Comparison of ENCODE assay signal across 26 mouse cellular contexts in the genomic region with DNA sequence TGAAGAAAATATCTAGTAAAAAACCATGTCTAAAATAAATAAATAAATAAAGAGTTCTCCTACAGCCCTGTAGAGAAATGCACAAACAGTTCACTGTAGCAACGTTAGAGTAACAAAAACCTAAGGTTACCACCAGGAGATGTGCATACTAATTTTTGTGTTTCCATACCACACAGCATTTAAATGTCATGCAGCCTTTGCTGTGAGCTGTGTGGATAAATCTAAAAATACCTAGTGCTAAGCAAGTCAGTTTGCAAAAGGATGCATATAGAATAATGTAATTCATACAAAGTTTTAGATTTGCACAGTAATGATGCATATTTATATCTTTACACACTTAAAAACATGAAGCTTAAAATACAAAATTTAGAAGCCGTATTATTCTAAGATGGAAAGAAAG.
"Had no signal": no experiment of that assay in that cellular context is flagged by ENCODE, and none has a peak within 500 bp of the region (broad histone marks: within the 10 kb centered on the region; RNA-seq: fewer than 3 reads in every experiment).

No protein-coding gene starts in this region.

- H3K9ac ChIP-seq: heart, embryonic 13.5 days; heart, embryonic 15.5 days; hindbrain, embryonic 13.5 days; hindbrain, embryonic 15.5 days; kidney, embryonic 15.5 days; limb, embryonic 13.5 days; limb, embryonic 15.5 days; liver, embryonic 12.5 days; liver, embryonic 14.5 days had no signal

- H3K36me3 ChIP-seq: heart, embryonic 13.5 days; heart, embryonic 15.5 days; hindbrain, embryonic 13.5 days; hindbrain, embryonic 15.5 days; kidney, embryonic 15.5 days; limb, embryonic 13.5 days; limb, embryonic 15.5 days; liver, embryonic 12.5 days had no signal

- H3K4me3 ChIP-seq: heart, adult 2 months; heart, embryonic 13.5 days; heart, embryonic 15.5 days; hindbrain, embryonic 13.5 days; hindbrain, embryonic 15.5 days; kidney, embryonic 15.5 days; limb, embryonic 13.5 days; limb, embryonic 15.5 days; liver, embryonic 12.5 days had no signal

- H3K4me1 ChIP-seq: heart, embryonic 13.5 days; heart, embryonic 15.5 days; hindbrain, embryonic 13.5 days; hindbrain, embryonic 15.5 days; kidney, embryonic 15.5 days; limb, embryonic 13.5 days; limb, embryonic 15.5 days; liver, embryonic 12.5 days had no signal

- H3K27me3 ChIP-seq: heart, embryonic 13.5 days; heart, embryonic 15.5 days; hindbrain, embryonic 13.5 days; hindbrain, embryonic 15.5 days; kidney, embryonic 15.5 days; limb, embryonic 13.5 days; limb, embryonic 15.5 days; liver, embryonic 12.5 days had no signal

- H3K9me3 ChIP-seq: heart, embryonic 13.5 days; heart, embryonic 15.5 days; hindbrain, embryonic 13.5 days; hindbrain, embryonic 15.5 days; kidney, embryonic 15.5 days; limb, embryonic 13.5 days; limb, embryonic 15.5 days; liver, embryonic 12.5 days had no signal

- ATAC-seq: hindbrain, postnatal 0 days; intestine, embryonic 16.5 days; liver, embryonic 12.5 days had no signal

- H3K27ac ChIP-seq: heart, adult 2 months; heart, embryonic 13.5 days; heart, embryonic 15.5 days; hindbrain, embryonic 13.5 days; hindbrain, embryonic 15.5 days; hindbrain, postnatal 0 days; kidney, embryonic 15.5 days; kidney, postnatal 0 days; limb, embryonic 13.5 days; limb, embryonic 15.5 days; liver, embryonic 12.5 days; liver, embryonic 14.5 days had no signal

- H3K4me2 ChIP-seq: heart, embryonic 11.5 days; heart, embryonic 13.5 days; heart, embryonic 15.5 days; hindbrain, embryonic 13.5 days; hindbrain, embryonic 15.5 days; kidney, embryonic 15.5 days; limb, embryonic 13.5 days; limb, embryonic 15.5 days; liver, embryonic 12.5 days had no signal

- DNase-seq: gastrocnemius, postnatal 14 days; gastrocnemius, postnatal 36 days; heart, adult 11 months; heart, adult 2 months; heart, postnatal 14 days; heart, postnatal 36 days; kidney, adult 11 months; kidney, adult 2 months; kidney, adult 9 months; kidney, postnatal 14 days; kidney, postnatal 36 days; layer of hippocampus, adult 9-11 months; layer of hippocampus, postnatal 36 days had no signal
